Mouse (Mus musculus) frontal cortex, postnatal 10 days (tissue): ENCODE results near the gene Ctsz.

Source experiments
- DNase-seq, 2 experiments: peaks; one replicate each; pipeline ENCODE4 v3.0.0; 2022; ENCODE audit warnings: low spot score in 2 of 2, mixed read lengths in 1 of 2

Ctsz gene

DNA sequence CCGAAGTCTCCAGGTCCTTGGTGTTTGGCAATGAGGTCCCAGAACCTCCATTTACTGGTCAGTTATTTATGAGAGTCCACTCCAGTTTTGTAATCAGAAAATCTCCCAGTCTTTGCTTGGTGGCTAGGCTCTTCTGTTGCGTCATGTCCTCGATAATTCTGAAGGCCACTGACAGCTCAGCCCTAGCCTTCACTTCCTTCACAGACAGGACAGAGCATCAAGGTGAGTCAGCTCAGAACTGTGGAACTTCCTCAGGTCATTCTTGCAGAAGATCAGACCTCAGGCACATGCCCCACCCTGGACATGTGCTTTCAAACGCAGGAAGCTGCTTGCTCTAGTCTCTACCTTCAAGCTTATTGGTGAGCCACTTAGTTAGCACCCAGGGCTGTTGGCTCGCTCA, 45.5 kb downstream of the Ctsz start:
- DNase-seq, result no peak

DNA sequence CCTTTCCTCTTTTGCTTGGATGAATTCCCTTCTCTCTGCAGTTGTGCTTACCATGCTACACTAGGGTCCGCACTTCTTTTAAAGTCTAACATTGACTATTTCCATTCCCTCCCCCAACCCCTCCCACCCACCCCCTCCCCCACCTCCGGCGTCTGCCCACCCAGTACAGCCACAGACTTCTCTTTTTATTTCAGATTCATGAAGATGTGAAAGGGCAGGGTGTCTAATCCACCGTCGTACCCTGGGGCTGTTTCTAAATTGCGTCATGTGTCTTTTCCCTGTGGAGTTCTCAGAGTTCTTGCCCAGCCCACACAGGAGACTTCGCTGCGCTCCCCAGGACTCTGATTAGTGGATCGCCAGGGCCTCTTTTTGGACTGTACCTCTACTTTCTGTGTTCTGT, 46.3 kb downstream of the Ctsz start:
- DNase-seq, result no peak

DNA sequence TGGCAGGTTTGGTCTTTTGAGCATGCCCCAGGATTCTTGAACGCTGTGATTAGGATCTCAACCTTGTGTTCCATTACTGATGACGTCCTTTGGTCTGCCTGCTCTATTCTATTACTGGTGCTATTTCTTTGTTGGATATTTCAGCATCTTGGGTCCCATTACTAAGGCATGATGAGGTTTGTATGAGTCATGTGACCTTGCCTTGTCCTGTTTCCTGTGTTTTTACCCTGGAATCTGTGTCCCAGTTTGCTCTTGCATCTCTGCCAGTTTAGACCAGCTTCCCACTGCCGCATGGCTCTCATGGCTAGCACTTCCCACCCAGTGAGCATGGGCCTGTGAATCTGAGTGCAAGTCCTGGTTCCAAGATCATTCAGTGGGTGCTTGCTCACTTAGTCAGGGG, 46.9 kb downstream of the Ctsz start:
- DNase-seq, result no peak

GRCm38 (mm10) chr2:174381021-174381420, 57.8 kb downstream of the Ctsz start:
- DNase-seq, result no peak
